Mouse (Mus musculus): ENCODE measurements around the gene Rnf126.

The Rnf126 gene

GRCm38 (mm10) chr10:79792339-79793040, 25.7 kb upstream of the Rnf126 start:
- DNase-seq (ENCODE audit: low spot score) = no peak

GRCm38 (mm10) chr10:79790861-79791260, 24.1 kb upstream of the Rnf126 start, which contains the start of gene Prss57:
Gene Prss57, minus strand, starts transcription at chr10:79790961.
- DNase-seq (ENCODE audit: low spot score) = no peak

GRCm38 (mm10) chr10:79789581-79789980, 22.8 kb upstream of the Rnf126 start:
- no peak for DNase-seq (ENCODE audit: low spot score)

GRCm38 (mm10) chr10:79788386-79789158, 21.8 kb upstream of the Rnf126 start:
- DNase-seq (ENCODE audit: low spot score) = peak; percentile 75

DNA sequence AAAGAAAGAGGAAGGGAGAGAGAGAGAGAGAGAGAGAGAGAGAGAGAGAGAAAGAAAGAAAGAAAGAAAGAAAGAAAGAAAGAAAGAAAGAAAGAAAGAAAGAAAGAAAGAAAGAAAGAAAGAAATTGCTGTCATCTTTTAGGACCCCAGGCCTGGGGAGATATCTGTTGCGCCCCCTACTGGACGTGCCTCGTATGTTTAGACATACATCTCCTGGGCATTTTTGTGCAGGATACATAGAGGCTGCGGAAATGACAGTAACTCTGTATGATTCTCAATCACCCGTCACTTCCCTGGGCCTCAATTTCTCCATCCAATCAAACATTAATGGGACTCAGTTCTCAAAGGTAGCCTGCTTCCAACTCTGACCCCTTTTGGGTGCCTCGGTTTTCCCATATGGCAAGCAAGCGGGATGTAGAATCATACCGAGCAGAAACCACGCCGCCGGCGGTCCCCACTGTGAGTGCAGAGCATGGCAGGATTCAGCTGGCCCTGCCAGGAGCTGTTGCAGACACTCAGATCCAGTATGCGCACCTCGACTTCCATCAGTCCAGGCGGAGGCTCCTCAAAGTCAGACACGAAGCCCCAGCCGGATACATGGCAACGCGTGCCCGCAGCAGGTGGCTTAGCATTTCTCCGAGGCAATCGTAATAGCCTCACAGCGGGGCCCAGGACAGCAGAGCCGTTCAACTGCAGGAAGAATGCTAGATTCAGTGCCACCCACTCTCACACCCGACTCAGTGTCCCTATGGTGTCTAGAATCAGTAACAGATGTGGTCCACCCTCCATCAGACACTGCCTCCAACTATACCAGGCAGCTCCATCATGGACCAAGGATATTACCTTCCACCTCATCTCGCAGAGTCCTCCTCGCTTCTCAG, 17.4 kb upstream of the Rnf126 start:
- peak; percentile 80 for DNase-seq (ENCODE audit: low spot score)

GRCm38 (mm10) chr10:79783050-79783449, 16.3 kb upstream of the Rnf126 start:
- DNase-seq (ENCODE audit: low spot score) = no peak

DNA sequence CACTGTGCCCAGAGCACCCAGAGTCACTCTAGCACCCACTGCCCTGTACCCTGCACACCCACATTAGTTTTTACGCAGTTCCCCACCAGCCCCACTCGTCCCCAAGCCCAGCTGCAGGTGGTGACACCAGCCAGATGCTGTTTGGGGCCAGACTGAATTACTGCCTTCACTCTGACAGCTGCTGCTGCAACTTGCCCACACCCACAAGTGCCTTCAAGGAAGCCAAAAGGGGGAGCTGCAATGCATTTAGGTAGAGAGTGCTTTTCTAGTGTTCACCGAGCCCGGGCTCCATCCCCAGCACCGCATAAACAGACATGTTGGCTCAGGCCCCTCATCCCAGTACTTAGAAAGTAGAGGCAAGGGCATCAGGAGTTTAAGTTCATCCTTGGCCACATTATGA, 15.2 kb upstream of the Rnf126 start:
- DNase-seq (ENCODE audit: low spot score) = no peak

- DNase-seq (ENCODE audit: low spot score) = no peak
Measured at GRCm38 (mm10) chr10:79781139-79781538, 14.4 kb upstream of the Rnf126 start.

DNA sequence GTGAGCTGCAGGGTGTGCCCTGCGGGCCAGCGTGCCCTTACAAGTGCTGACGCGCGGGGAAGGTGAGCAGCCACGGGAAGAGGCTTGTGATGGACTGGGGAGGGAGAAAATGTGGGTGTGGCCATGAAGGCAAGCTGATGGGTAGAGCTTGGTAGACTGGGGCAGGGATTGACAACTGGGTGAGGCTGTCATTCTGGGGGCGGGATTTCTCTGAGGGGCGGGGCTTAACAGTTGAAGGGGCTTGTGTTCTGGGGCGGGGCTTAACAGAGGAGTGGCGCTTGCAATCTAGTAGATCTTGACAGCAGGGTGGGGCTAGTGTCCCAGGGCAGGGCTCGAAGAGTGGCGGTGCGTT, 13.9 kb upstream of the Rnf126 start:
- DNase-seq (ENCODE audit: low spot score) = no peak

DNA sequence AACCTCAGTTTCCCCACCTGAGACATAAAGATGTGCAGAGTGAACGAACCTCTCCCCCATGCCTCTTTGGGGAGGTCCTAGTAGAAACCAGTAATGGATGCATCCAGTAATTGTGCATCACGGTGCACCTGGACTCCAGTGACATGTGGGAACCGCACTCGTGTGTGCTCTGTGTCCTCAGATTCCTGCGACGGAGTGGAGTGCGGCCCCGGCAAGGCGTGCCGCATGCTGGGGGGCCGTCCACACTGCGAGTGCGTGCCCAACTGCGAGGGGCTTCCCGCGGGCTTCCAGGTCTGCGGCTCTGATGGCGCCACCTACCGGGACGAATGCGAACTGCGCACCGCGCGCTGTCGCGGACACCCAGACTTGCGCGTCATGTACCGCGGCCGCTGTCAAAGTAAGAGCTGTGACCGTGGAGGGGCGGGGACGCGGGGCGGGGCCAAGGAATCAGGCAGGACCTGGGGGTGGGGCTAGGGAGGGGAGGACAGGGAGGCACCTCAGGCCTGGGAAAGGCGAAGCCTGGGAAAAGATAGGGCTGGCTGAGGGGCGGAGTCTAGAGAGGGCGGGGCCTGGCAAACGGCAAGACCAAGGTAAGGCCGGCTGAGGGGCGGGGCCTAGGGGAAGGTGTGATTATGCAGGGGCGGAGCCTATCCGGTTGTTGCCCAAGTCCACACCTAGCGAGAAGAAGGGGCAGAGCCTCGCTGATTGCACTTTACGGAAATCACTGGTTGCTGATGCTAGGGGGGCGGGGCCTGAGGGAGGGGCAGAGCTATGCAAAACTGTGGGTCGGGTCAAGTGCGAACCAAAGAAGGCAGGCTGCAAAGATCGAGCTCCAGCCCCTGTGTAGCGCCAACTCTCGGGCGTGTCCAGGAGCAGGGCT, 13.3 kb upstream of the Rnf126 start:
- peak; percentile 95 for DNase-seq (ENCODE audit: low spot score)

GRCm38 (mm10) chr10:79779193-79779592, 12.4 kb upstream of the Rnf126 start:
- no peak for DNase-seq (ENCODE audit: low spot score)

GRCm38 (mm10) chr10:79778006-79778405, 11.3 kb upstream of the Rnf126 start:
- DNase-seq (ENCODE audit: low spot score) = peak; percentile 32

- DNase-seq (ENCODE audit: low spot score) = peak; percentile 24
Measured at GRCm38 (mm10) chr10:79777103-79777531, 10.4 kb upstream of the Rnf126 start, which contains the start of gene Fstl3. Gene Fstl3, plus strand, starts transcription at chr10:79777272.

- no peak for DNase-seq (ENCODE audit: low spot score)
Measured at GRCm38 (mm10) chr10:79774486-79775279, 7.9 kb upstream of the Rnf126 start.

- no peak for DNase-seq (ENCODE audit: low spot score)
Measured at GRCm38 (mm10) chr10:79773208-79773607, 6.5 kb upstream of the Rnf126 start.

DNA sequence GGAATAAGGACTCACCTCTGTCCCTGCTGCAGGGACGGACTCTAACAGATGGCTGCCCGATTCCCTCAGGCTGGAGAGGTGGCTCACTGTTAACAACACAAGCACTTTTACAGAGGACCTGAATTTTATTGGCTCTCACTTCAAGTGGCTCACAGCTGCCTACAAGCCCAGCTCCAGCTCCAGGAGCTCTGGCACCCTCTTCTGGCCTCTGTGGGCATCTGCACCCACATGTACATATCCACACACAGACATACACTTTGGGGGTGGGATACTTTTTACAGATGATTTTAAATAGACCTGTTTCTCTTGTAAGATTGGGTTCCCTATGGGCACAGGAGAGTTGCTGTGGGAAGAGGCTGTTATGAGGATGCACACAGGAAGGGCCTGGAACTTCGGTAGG, 5.6 kb upstream of the Rnf126 start:
- no peak for DNase-seq (ENCODE audit: low spot score)

GRCm38 (mm10) chr10:79769329-79769728, 2.6 kb upstream of the Rnf126 start:
- DNase-seq (ENCODE audit: low spot score) = no peak

- DNase-seq (ENCODE audit: low spot score) = peak; percentile 88
Measured at GRCm38 (mm10) chr10:79768400-79768799, 1.6 kb upstream of the Rnf126 start.

GRCm38 (mm10) chr10:79767372-79768244, 856 bp upstream of the Rnf126 start:
- DNase-seq (ENCODE audit: low spot score) = peak; percentile 97
